Mouse (Mus musculus): ENCODE measurements around the gene Olfr816. TPM values are rescaled to one million over a fixed set of nuclear protein-coding genes. Genes with fewer than 3 reads are reported as not detected.
"Not testable (repeated sequence)": the region's sequence is repeated elsewhere in the genome, so short reads cannot be mapped to it uniquely, and the experiment has no call there.

Gene Olfr816
- total RNA-seq (2017): not detected in 2 replicates

- ATAC-seq (replicated peaks in 1 of 2; ENCODE audit: insufficient read depth in 1 of 2, low FRiP score in 2 of 2, low TSS enrichment in 1 of 2, low read depth in 1 of 2, poor library complexity in 2 of 2, severe bottlenecking in 2 of 2): no peak
Measured at GRCm38 (mm10) chr10:129915497-129915896, at the start of gene Olfr816. Gene Olfr816, minus strand, starts transcription at chr10:129915597.

DNA sequence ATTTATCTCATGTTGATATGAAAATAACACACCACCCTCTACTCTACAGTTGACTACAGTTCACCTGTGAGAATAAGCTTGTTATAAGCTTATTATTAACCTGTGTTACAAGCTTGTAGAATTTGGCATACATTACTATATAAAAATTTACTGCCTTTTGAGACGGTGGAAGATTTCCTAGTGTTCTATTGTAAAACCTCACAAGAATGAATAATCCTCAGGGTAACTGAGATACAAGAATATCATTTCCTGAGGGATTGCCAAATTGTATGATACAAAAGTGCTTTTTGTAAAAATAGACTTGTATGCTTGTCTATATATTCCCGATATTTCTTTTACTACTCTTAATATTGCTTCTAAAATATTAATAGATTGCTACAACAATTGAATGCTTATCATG is 33.6 kb upstream of the Olfr816 start, which contains the start of gene Olfr818:
Gene Olfr818, minus strand, starts transcription at position 101 of the 400 bp plus-strand sequence.
- ATAC-seq (replicated peaks in 1 of 2; ENCODE audit: insufficient read depth in 1 of 2, low FRiP score in 2 of 2, low TSS enrichment in 1 of 2, low read depth in 1 of 2, poor library complexity in 2 of 2, severe bottlenecking in 2 of 2): no peak

GRCm38 (mm10) chr10:129905767-129906166 is 9.6 kb downstream of the Olfr816 start, which contains the start of gene Olfr815:
Gene Olfr815, minus strand, starts transcription at chr10:129905867.
- not testable (repeated sequence) for ATAC-seq (replicated peaks in 1 of 2; ENCODE audit: insufficient read depth in 1 of 2, low FRiP score in 2 of 2, low TSS enrichment in 1 of 2, low read depth in 1 of 2, poor library complexity in 2 of 2, severe bottlenecking in 2 of 2)

DNA sequence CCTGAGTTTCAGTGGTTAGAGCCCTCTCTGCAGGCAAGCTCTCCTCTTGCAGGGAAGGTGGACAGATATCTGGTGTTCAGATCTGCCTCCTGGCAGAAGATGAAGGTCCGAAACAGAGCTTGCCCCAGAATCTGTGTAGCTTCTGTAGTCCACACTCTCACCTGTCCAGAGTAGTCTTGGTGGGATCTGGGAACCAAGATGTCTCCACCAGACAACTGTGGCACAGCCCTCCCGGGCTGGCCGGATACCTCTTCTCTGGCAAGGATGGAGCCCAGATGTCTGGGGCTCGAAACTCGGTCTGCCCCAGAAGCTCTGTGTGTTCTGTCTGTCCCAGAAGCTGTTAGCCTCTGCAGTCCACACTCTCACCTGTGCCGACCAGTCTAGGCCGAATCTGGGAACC is 29.5 kb downstream of the Olfr816 start:
- ATAC-seq (replicated peaks in 1 of 2; ENCODE audit: insufficient read depth in 1 of 2, low FRiP score in 2 of 2, low TSS enrichment in 1 of 2, low read depth in 1 of 2, poor library complexity in 2 of 2, severe bottlenecking in 2 of 2): no peak

DNA sequence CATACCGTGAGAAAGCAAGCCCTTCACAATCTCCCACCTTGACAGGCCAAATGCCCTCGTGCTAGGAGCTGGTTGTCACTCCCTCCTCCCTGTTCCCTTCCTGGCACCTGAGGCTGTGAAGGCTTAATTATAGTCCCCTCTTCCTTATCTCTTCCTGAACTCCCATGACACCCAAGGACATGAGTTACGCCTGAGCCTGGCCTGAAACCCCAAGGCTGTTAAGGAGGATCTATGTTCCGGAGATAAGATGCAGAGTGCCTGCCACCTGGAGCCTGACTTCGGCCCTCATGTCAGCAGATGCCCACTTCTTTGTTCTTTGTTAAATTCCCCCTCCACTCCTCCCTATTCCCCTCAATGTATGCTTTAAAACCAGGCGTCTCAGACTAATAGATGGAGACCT is 29.9 kb downstream of the Olfr816 start:
- ATAC-seq (replicated peaks in 1 of 2; ENCODE audit: insufficient read depth in 1 of 2, low FRiP score in 2 of 2, low TSS enrichment in 1 of 2, low read depth in 1 of 2, poor library complexity in 2 of 2, severe bottlenecking in 2 of 2): not testable (repeated sequence)

DNA sequence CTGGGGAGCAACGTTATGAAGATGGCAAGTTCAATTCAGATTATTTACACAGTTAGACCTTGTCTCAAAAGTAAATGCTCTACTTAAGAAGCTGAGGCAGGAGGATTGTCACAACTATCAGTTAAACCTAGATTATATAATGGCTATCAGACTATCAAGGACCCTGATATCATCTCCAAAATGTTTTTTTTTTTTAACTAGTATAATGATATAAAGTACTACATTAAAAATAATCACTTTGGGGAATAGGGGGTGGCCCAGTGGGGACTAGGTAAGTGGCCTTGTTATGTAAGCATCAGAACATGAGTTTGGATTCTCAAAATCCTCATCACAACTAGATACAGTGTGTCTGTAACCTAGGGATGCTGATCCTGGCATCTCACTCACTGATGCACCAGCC is 35.6 kb downstream of the Olfr816 start, which contains the start of gene Olfr814:
Gene Olfr814, minus strand, starts transcription at position 101 of the 400 bp plus-strand sequence.
- not testable (repeated sequence) for ATAC-seq (replicated peaks in 1 of 2; ENCODE audit: insufficient read depth in 1 of 2, low FRiP score in 2 of 2, low TSS enrichment in 1 of 2, low read depth in 1 of 2, poor library complexity in 2 of 2, severe bottlenecking in 2 of 2)

Other genes with a start within 250 kb of the Olfr816 start
- not detected in 2 replicates for gene Olfr801, start 241.7 kb downstream of the Olfr816 start, total RNA-seq (2017)
- not detected in 2 replicates for gene Olfr802, start 227.4 kb downstream of the Olfr816 start, total RNA-seq (2017)
- not detected in 2 replicates for gene Olfr803, start 221.3 kb downstream of the Olfr816 start, total RNA-seq (2017)
- not detected in 2 replicates for gene Olfr804, start 212.4 kb downstream of the Olfr816 start, total RNA-seq (2017)
- gene Olfr805, start 186.2 kb downstream of the Olfr816 start, total RNA-seq (2017): not detected in 2 replicates
- not detected in 2 replicates for gene Olfr806, start 173.7 kb downstream of the Olfr816 start, total RNA-seq (2017)
- not detected in 2 replicates for gene Olfr807, start 157.8 kb downstream of the Olfr816 start, total RNA-seq (2017)
- gene Olfr808, start 150.1 kb downstream of the Olfr816 start, total RNA-seq (2017): not detected in 2 replicates
- not detected in 2 replicates for gene Olfr809, start 141.0 kb downstream of the Olfr816 start, total RNA-seq (2017)
- not detected in 2 replicates for gene Olfr810, start 120.7 kb downstream of the Olfr816 start, total RNA-seq (2017)
- gene Olfr811, start 111.2 kb downstream of the Olfr816 start, total RNA-seq (2017): not detected in 2 replicates
- gene Olfr812, start 69.5 kb downstream of the Olfr816 start, total RNA-seq (2017): not detected in 2 replicates
- gene Olfr813, start 60.2 kb downstream of the Olfr816 start, total RNA-seq (2017): not detected in 2 replicates
- gene Olfr814, start 35.7 kb downstream of the Olfr816 start, total RNA-seq (2017): not detected in 2 replicates
- gene Olfr815, start 9.7 kb downstream of the Olfr816 start, total RNA-seq (2017): not detected in 2 replicates
- gene Olfr818, start 33.5 kb upstream of the Olfr816 start, total RNA-seq (2017): not detected in 2 replicates
- gene Olfr819, start 51.7 kb upstream of the Olfr816 start, total RNA-seq (2017): not detected in 2 replicates
- gene Olfr247, start 60.5 kb upstream of the Olfr816 start, total RNA-seq (2017): not detected in 2 replicates
- not detected in 2 replicates for gene Gm10310, start 69.5 kb upstream of the Olfr816 start, total RNA-seq (2017)
- gene Olfr820, start 97.0 kb upstream of the Olfr816 start, total RNA-seq (2017): not detected in 2 replicates
- not detected in 2 replicates for gene Olfr821, start 114.8 kb upstream of the Olfr816 start, total RNA-seq (2017)
- not detected in 2 replicates for gene Olfr822, start 155.6 kb upstream of the Olfr816 start, total RNA-seq (2017)
- gene Olfr823, start 199.8 kb upstream of the Olfr816 start, total RNA-seq (2017): not detected in 2 replicates
- gene Olfr824, start 214.4 kb upstream of the Olfr816 start, total RNA-seq (2017): not detected in 2 replicates